In the genomic region with DNA sequence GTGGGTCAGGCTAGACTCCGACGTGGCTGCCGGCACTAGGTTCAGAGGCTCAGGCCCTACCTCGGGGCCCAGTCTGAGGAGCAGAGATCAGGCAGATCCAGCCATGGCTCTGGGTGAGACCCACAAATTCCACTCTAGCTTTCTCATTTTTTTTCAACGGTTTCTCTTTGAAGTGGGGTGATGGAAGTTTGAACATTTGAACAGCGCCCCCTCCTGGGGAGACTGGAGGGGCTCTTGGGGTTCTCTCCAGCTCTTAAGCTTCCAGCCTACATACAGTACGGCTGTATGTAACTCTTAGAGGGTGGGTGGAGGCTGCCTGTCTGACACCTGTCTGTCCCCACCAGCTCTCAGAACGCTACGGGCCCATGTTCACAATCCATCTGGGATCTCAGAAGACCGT, we compare ENCODE assay signal across 10 mouse cellular contexts. TPM values are rescaled to one million over a fixed set of nuclear protein-coding genes. Genes with fewer than 3 reads are reported as not detected.
DNase-seq lines count a peak whose midpoint lies in the region; ATAC-seq and TF ChIP-seq lines count a peak whose summit lies in the region.
"Had no signal": no experiment of that assay in that cellular context is flagged by ENCODE, and none has a peak within 500 bp of the region (broad histone marks: within the 10 kb centered on the region; RNA-seq: fewer than 3 reads in every experiment).

No protein-coding gene starts in this region.

- peak; percentile 35 for TF ChIP-seq CTCF in midbrain, postnatal 0 days (IDR thresholded peaks at IDR 0.05)

- ATAC-seq in CD4-positive, CD25-positive, alpha-beta regulatory T cell, adult 4 months, result no peak
- no peak for ATAC-seq in midbrain, postnatal 0 days (ENCODE audit: low FRiP score)
- ATAC-seq in midbrain, embryonic 15.5 days (replicated peaks), result no peak
- no peak for ATAC-seq in limb, embryonic 14.5 days (ENCODE audit: low FRiP score, low read depth)
- ATAC-seq: forebrain, embryonic 13.5 days had no signal

- no peak overlapping the region for H3K4me3 ChIP-seq in midbrain, postnatal 0 days (ENCODE audit: low read depth, low read length)
- H3K4me3 ChIP-seq in midbrain, embryonic 15.5 days, result no peak overlapping the region
- peak overlapping the region; percentile 5; the same call in 1 of the 2 replicates for H3K4me3 ChIP-seq in limb, embryonic 14.5 days (replicated peaks; ENCODE audit: low read length)
- H3K4me3 ChIP-seq: forebrain, embryonic 13.5 days; lung, embryonic 15.5 days had no signal

- no peak overlapping the region for H3K27ac ChIP-seq in midbrain, postnatal 0 days (ENCODE audit: low read depth, low read length)
- no peak overlapping the region for H3K27ac ChIP-seq in midbrain, embryonic 15.5 days
- no peak overlapping the region for H3K27ac ChIP-seq in limb, embryonic 14.5 days (replicated peaks; ENCODE audit: low read depth, low read length)
- H3K27ac ChIP-seq: forebrain, embryonic 13.5 days; lung, embryonic 15.5 days had no signal

- peak; percentile 72 for DNase-seq in CD4-positive, CD25-positive, alpha-beta regulatory T cell, adult 2 months (ENCODE audit: low read depth, low spot score)
- no peak for DNase-seq in midbrain, postnatal 0 days (ENCODE audit: low spot score)
- DNase-seq in limb, embryonic 14.5 days (ENCODE audit: low spot score), result no peak
- DNase-seq in thymus, postnatal 36 days, result peak; percentile 52
- no peak for DNase-seq in heart, postnatal 4 days
- no peak for DNase-seq in frontal cortex, postnatal 25 days (ENCODE audit: low spot score in 2 of 2)

- 60% methylated on average over 10 of the region's 10 CpGs for WGBS in midbrain, postnatal 0 days
- WGBS in midbrain, embryonic 15.5 days, result 67% methylated on average over 10 of the region's 10 CpGs
- 56% methylated on average over 10 of the region's 10 CpGs for WGBS in limb, embryonic 14.5 days

- no peaks in the 10 kb centered on the region for H3K9me3 ChIP-seq in midbrain, postnatal 0 days (ENCODE audit: low read length)
- no peaks in the 10 kb centered on the region for H3K9me3 ChIP-seq in midbrain, embryonic 15.5 days
- no peaks in the 10 kb centered on the region for H3K9me3 ChIP-seq in limb, embryonic 14.5 days (ENCODE audit: control insufficient read depth, low read length)
- H3K9me3 ChIP-seq: forebrain, embryonic 13.5 days; lung, embryonic 15.5 days had no signal

- H3K27me3 ChIP-seq in midbrain, postnatal 0 days (ENCODE audit: insufficient read depth, low read length), result no peaks in the 10 kb centered on the region
- no peaks in the 10 kb centered on the region for H3K27me3 ChIP-seq in midbrain, embryonic 15.5 days (replicated peaks)
- H3K27me3 ChIP-seq in limb, embryonic 14.5 days (ENCODE audit: control insufficient read depth, insufficient read depth, low read length), result no peaks in the 10 kb centered on the region

- H3K4me1 ChIP-seq in midbrain, postnatal 0 days (ENCODE audit: insufficient read depth, low read length), result no peaks in the 10 kb centered on the region
- H3K4me1 ChIP-seq in midbrain, embryonic 15.5 days, result no peaks in the 10 kb centered on the region; the same call in 1 of the 2 replicates
- peaks cover 10% of the 10 kb centered on the region for H3K4me1 ChIP-seq in limb, embryonic 14.5 days (ENCODE audit: control insufficient read depth, insufficient read depth, low read length)

- H3K36me3 ChIP-seq in midbrain, postnatal 0 days (ENCODE audit: insufficient read depth, low read length), result no peaks in the 10 kb centered on the region
- no peaks in the 10 kb centered on the region for H3K36me3 ChIP-seq in midbrain, embryonic 15.5 days (replicated peaks)
- no peaks in the 10 kb centered on the region for H3K36me3 ChIP-seq in limb, embryonic 14.5 days (ENCODE audit: control insufficient read depth, insufficient read depth, low read length)
- H3K36me3 ChIP-seq: lung, embryonic 15.5 days had no signal

- H3K9ac ChIP-seq in midbrain, postnatal 0 days (replicated peaks; ENCODE audit: low read length, poor library complexity, severe bottlenecking), result no peak overlapping the region
- no peak overlapping the region for H3K9ac ChIP-seq in midbrain, embryonic 15.5 days
- no peak overlapping the region for H3K9ac ChIP-seq in limb, embryonic 14.5 days (ENCODE audit: low read depth, low read length, severe bottlenecking)
- H3K9ac ChIP-seq: forebrain, embryonic 13.5 days; lung, embryonic 15.5 days had no signal

- no peak overlapping the region for H3K4me2 ChIP-seq in midbrain, postnatal 0 days (ENCODE audit: low read depth, low read length, poor library complexity, severe bottlenecking)
- H3K4me2 ChIP-seq in midbrain, embryonic 15.5 days, result no peak overlapping the region
- H3K4me2 ChIP-seq in limb, embryonic 14.5 days (replicated peaks; ENCODE audit: low read depth, low read length, severe bottlenecking), result no peak overlapping the region
- H3K4me2 ChIP-seq: forebrain, embryonic 13.5 days; lung, embryonic 15.5 days had no signal

- no peak for TF ChIP-seq POLR2A in limb, embryonic 14.5 days (IDR thresholded peaks at IDR 0.05; ENCODE audit: borderline replicate concordance, extremely low read depth, insufficient read depth, insufficient read length)

RNA-seq across cellular contexts. Expression of a gene that starts 1.1 kb away (rescaled TPM):
- polyA plus RNA-seq in CD4-positive, CD25-positive, alpha-beta regulatory T cell, adult 4 months (2017; shearing (Covaris generic)), result not detected
- total RNA-seq in midbrain, postnatal 0 days (2014; rRNA removed), result not detected in 2 replicates
- polyA plus RNA-seq in midbrain, postnatal 0 days (2015; fragmentation: Nextera tagmentation; extraction: Ambion mirVana), result not detected in 2 replicates
- 0.46 TPM in 1 of 2 replicates, not detected in the other for polyA plus RNA-seq in midbrain, embryonic 15.5 days (2015; fragmentation: Nextera tagmentation; extraction: Ambion mirVana)
- polyA plus RNA-seq in limb, embryonic 14.5 days (2012; rRNA removed), result 29.3 and 36.2 TPM in 2 replicates
- polyA plus RNA-seq in limb, embryonic 14.5 days (2014; fragmentation: Nextera tagmentation; extraction: Ambion mirVana), result 19.6 and 20.7 TPM in 2 replicates
- not detected for total RNA-seq in heart, postnatal 4 days (2021)
- polyA plus RNA-seq: forebrain, embryonic 13.5 days; lung, embryonic 15.5 days had no signal

RNA-seq across cellular contexts. Expression of a gene that starts 2.3 kb away (rescaled TPM):
- 10 to 100 TPM; 49.9 to 52.2 TPM for polyA plus RNA-seq in CD4-positive, CD25-positive, alpha-beta regulatory T cell, adult 4 months (2017; shearing (Covaris generic))
- total RNA-seq in midbrain, postnatal 0 days (2014; rRNA removed), result 95.5 and 98.5 TPM in 2 replicates
- 79.4 and 90.0 TPM in 2 replicates for polyA plus RNA-seq in midbrain, postnatal 0 days (2015; fragmentation: Nextera tagmentation; extraction: Ambion mirVana)
- polyA plus RNA-seq in midbrain, embryonic 15.5 days (2015; fragmentation: Nextera tagmentation; extraction: Ambion mirVana), result 106 and 108 TPM in 2 replicates
- 77.8 and 90.6 TPM in 2 replicates for polyA plus RNA-seq in limb, embryonic 14.5 days (2012; rRNA removed)
- polyA plus RNA-seq in limb, embryonic 14.5 days (2014; fragmentation: Nextera tagmentation; extraction: Ambion mirVana), result 108 and 111 TPM in 2 replicates
- 10 to 100 TPM; 76.9 to 79.3 TPM for total RNA-seq in heart, postnatal 4 days (2021)

RNA-seq across cellular contexts. Expression of a gene that starts 24.0 kb away (rescaled TPM):
- 10 to 100 TPM in 1 of 2 experiments, 1 to 10 TPM in 1; 8.1 to 11.3 TPM for polyA plus RNA-seq in CD4-positive, CD25-positive, alpha-beta regulatory T cell, adult 4 months (2017; shearing (Covaris generic))
- total RNA-seq in midbrain, postnatal 0 days (2014; rRNA removed), result 4.1 and 5.6 TPM in 2 replicates
- 3.0 and 3.9 TPM in 2 replicates for polyA plus RNA-seq in midbrain, postnatal 0 days (2015; fragmentation: Nextera tagmentation; extraction: Ambion mirVana)
- polyA plus RNA-seq in midbrain, embryonic 15.5 days (2015; fragmentation: Nextera tagmentation; extraction: Ambion mirVana), result 2.5 and 2.7 TPM in 2 replicates
- polyA plus RNA-seq in limb, embryonic 14.5 days (2012; rRNA removed), result 1.9 and 2.4 TPM in 2 replicates
- 2.3 and 2.5 TPM in 2 replicates for polyA plus RNA-seq in limb, embryonic 14.5 days (2014; fragmentation: Nextera tagmentation; extraction: Ambion mirVana)
- 10 to 100 TPM; 23.3 to 28.2 TPM for total RNA-seq in heart, postnatal 4 days (2021)

RNA-seq across cellular contexts. Expression of a gene that starts 28.1 kb away (rescaled TPM):
- polyA plus RNA-seq in CD4-positive, CD25-positive, alpha-beta regulatory T cell, adult 4 months (2017; shearing (Covaris generic)), result 1 to 10 TPM; 4.8 to 6.0 TPM
- total RNA-seq in midbrain, postnatal 0 days (2014; rRNA removed), result 234 and 253 TPM in 2 replicates
- polyA plus RNA-seq in midbrain, postnatal 0 days (2015; fragmentation: Nextera tagmentation; extraction: Ambion mirVana), result 141 and 152 TPM in 2 replicates
- polyA plus RNA-seq in midbrain, embryonic 15.5 days (2015; fragmentation: Nextera tagmentation; extraction: Ambion mirVana), result 115 and 118 TPM in 2 replicates
- polyA plus RNA-seq in limb, embryonic 14.5 days (2012; rRNA removed), result 2.5 and 2.9 TPM in 2 replicates
- 1.7 and 2.7 TPM in 2 replicates for polyA plus RNA-seq in limb, embryonic 14.5 days (2014; fragmentation: Nextera tagmentation; extraction: Ambion mirVana)
- total RNA-seq in heart, postnatal 4 days (2021), result 1 to 10 TPM; 1.8 to 2.4 TPM

RNA-seq across cellular contexts. Expression of a gene that starts 51.6 kb away (rescaled TPM):
- polyA plus RNA-seq in CD4-positive, CD25-positive, alpha-beta regulatory T cell, adult 4 months (2017; shearing (Covaris generic)), result not detected
- 0.19 TPM in 1 of 2 replicates, not detected in the other for total RNA-seq in midbrain, postnatal 0 days (2014; rRNA removed)
- 0.17 TPM in 1 of 2 replicates, not detected in the other for polyA plus RNA-seq in midbrain, postnatal 0 days (2015; fragmentation: Nextera tagmentation; extraction: Ambion mirVana)
- polyA plus RNA-seq in midbrain, embryonic 15.5 days (2015; fragmentation: Nextera tagmentation; extraction: Ambion mirVana), result 0.18 and 0.33 TPM in 2 replicates
- polyA plus RNA-seq in limb, embryonic 14.5 days (2012; rRNA removed), result 9.1 and 10.6 TPM in 2 replicates
- 6.4 and 7.5 TPM in 2 replicates for polyA plus RNA-seq in limb, embryonic 14.5 days (2014; fragmentation: Nextera tagmentation; extraction: Ambion mirVana)
- under 1 TPM; 0.47 to 0.74 TPM for total RNA-seq in heart, postnatal 4 days (2021)

Comparison
In these comparisons a context has a peak if more than half of its experiments do, and no peak if none do; other contexts are left out.
1. DNase-seq: peak in CD4-positive, CD25-positive, alpha-beta regulatory T cell, adult 2 months (single experiment) and thymus, postnatal 36 days (2 of 2); none in midbrain, postnatal 0 days (single experiment), limb, embryonic 14.5 days (single experiment), heart, postnatal 4 days (single experiment) and frontal cortex, postnatal 25 days (0 of 2).
2. RNA of a gene that starts 1.1 kb away (polyA plus RNA-seq): 19.6 to 36.2 TPM in limb, embryonic 14.5 days; 0.46 TPM in midbrain, embryonic 15.5 days, not detected in midbrain, postnatal 0 days and not detected in CD4-positive, CD25-positive, alpha-beta regulatory T cell, adult 4 months; every median in the first group is over 10 times any median in the second.